In genomic region chr15:85534215-85534614, GRCm38 (mm10) we compare ENCODE assay signal across 16 mouse cellular contexts. TPM values are rescaled to one million over a fixed set of nuclear protein-coding genes. Genes with fewer than 3 reads are reported as not detected.
DNase-seq lines count a peak whose midpoint lies in the region; ATAC-seq and TF ChIP-seq lines count a peak whose summit lies in the region.
"Had no signal": no experiment of that assay in that cellular context is flagged by ENCODE, and none has a peak within 500 bp of the region (broad histone marks: within the 10 kb centered on the region; RNA-seq: fewer than 3 reads in every experiment).

No protein-coding gene starts in this region.

- no peaks in the 10 kb centered on the region for H3K36me3 ChIP-seq in stomach, embryonic 14.5 days (ENCODE audit: control insufficient read depth, insufficient read depth, low read length)
- H3K36me3 ChIP-seq: forebrain, embryonic 15.5 days had no signal

- H3K4me1 ChIP-seq in lung, adult 2 months (ENCODE audit: control insufficient read depth, insufficient read depth, low read length) = no peaks in the 10 kb centered on the region
- 0 out of 2 replicates have a peak, but pooled peaks cover 5% of the 10 kb centered on the region for H3K4me1 ChIP-seq in stomach, embryonic 14.5 days (ENCODE audit: control insufficient read depth, insufficient read depth, low read length)

- no peak for TF ChIP-seq CTCF in lung, adult 2 months (IDR thresholded peaks at IDR 0.05; ENCODE audit: insufficient read depth, low read length)

- DNase-seq in adrenal gland, adult 2 months = peak; percentile 10
- no peak for DNase-seq in adrenal gland, postnatal 36 days
- peak; percentile 58 for DNase-seq in ovary, adult 18-20 months (ENCODE audit: low spot score)
- DNase-seq in ovary, postnatal 10 days (ENCODE audit: low spot score) = no peak
- DNase-seq in lung, adult 2 months = peak; percentile 34
- no peak for DNase-seq in T-cell, adult 2 months (ENCODE audit: low spot score)
- DNase-seq in frontal cortex, adult 2 months (ENCODE audit: extremely low spot score in 1 of 2, low spot score in 1 of 2) = no peak
- DNase-seq: gastrocnemius, postnatal 36 days; heart, postnatal 4 days; right cerebral cortex, adult 18-20 months had no signal

- no peak for TF ChIP-seq POLR2A in lung, adult 2 months (IDR thresholded peaks at IDR 0.05; ENCODE audit: borderline replicate concordance, extremely low read depth, low read depth, low read length)

- WGBS in lung, adult 2 months = 53% methylated on average over 8 of the region's 8 CpGs
- WGBS in stomach, embryonic 14.5 days = 59% methylated on average over 8 of the region's 8 CpGs

- no peak overlapping the region for H3K9ac ChIP-seq in stomach, embryonic 14.5 days (replicated peaks; ENCODE audit: low read depth, low read length)
- H3K9ac ChIP-seq: forebrain, embryonic 15.5 days had no signal

- no peak overlapping the region for H3K4me3 ChIP-seq in lung, adult 2 months (replicated peaks; ENCODE audit: extremely low read depth, low read depth, low read length)
- no peak overlapping the region for H3K4me3 ChIP-seq in stomach, embryonic 14.5 days (ENCODE audit: low read depth, low read length)
- H3K4me3 ChIP-seq: forebrain, embryonic 15.5 days had no signal

- H3K27me3 ChIP-seq in stomach, embryonic 14.5 days (ENCODE audit: control insufficient read depth, insufficient read depth, low read length) = no peaks in the 10 kb centered on the region
- H3K27me3 ChIP-seq: forebrain, embryonic 15.5 days had no signal

- H3K27ac ChIP-seq in stomach, embryonic 14.5 days (ENCODE audit: low read length) = no peak overlapping the region
- H3K27ac ChIP-seq: forebrain, embryonic 15.5 days had no signal

- ATAC-seq in stomach, embryonic 14.5 days (ENCODE audit: insufficient number of reproducible peaks, insufficient read depth, low FRiP score, low read depth) = peak; percentile 34; the same call in 1 of the 2 replicates
- ATAC-seq: forebrain, embryonic 15.5 days had no signal

- no peak overlapping the region for H3K4me2 ChIP-seq in stomach, embryonic 14.5 days (replicated peaks; ENCODE audit: low read depth, low read length)
- H3K4me2 ChIP-seq: forebrain, embryonic 15.5 days had no signal

- no peaks in the 10 kb centered on the region for H3K9me3 ChIP-seq in stomach, embryonic 14.5 days (ENCODE audit: control insufficient read depth, low read depth, low read length)
- H3K9me3 ChIP-seq: forebrain, embryonic 15.5 days had no signal

RNA-seq across cellular contexts. Expression of gene 7530416G11Rik, which starts 31.2 kb away (rescaled TPM):
- not detected for total RNA-seq in adrenal gland, adult 2 months (2021)
- not detected in 2 replicates for polyA plus RNA-seq in adrenal gland, adult 2 months (2012; rRNA removed)
- total RNA-seq in adrenal gland, postnatal 36 days (2021) = not detected
- polyA plus RNA-seq in lung, adult 2 months (2012; rRNA removed) = not detected in 2 replicates
- not detected in 2 replicates for polyA plus RNA-seq in stomach, embryonic 14.5 days (2014; fragmentation: Nextera tagmentation; extraction: Ambion mirVana)
- 0.15 TPM in 1 of 2 replicates, not detected in the other for polyA plus RNA-seq in frontal cortex, adult 2 months (2012; rRNA removed)
- total RNA-seq: ES-E14; gastrocnemius, postnatal 36 days; heart, postnatal 4 days; layer of hippocampus, adult 18-20 months had no signal
- polyA plus RNA-seq: embryonic facial prominence, embryonic 11.5 days; limb, embryonic 11.5 days had no signal

RNA-seq across cellular contexts. Expression of gene Wnt7b, which starts 48.1 kb away (rescaled TPM):
- 1 to 10 TPM in 1 of 2 experiments, under 1 TPM in 1; 0.86 to 1.2 TPM for total RNA-seq in adrenal gland, adult 2 months (2021)
- 1.0 and 1.1 TPM in 2 replicates for polyA plus RNA-seq in adrenal gland, adult 2 months (2012; rRNA removed)
- total RNA-seq in adrenal gland, postnatal 36 days (2021) = under 1 TPM; 0.49 to 0.96 TPM
- 7.0 and 13.2 TPM in 2 replicates for polyA plus RNA-seq in lung, adult 2 months (2012; rRNA removed)
- polyA plus RNA-seq in stomach, embryonic 14.5 days (2014; fragmentation: Nextera tagmentation; extraction: Ambion mirVana) = 0.75 and 2.5 TPM in 2 replicates
- 25.2 and 38.7 TPM in 2 replicates for polyA plus RNA-seq in frontal cortex, adult 2 months (2012; rRNA removed)
- total RNA-seq: gastrocnemius, postnatal 36 days had no signal

Comparison
In these comparisons a context has a peak if more than half of its experiments do, and no peak if none do; other contexts are left out.
1. DNase-seq: peak in adrenal gland, adult 2 months (single experiment), ovary, adult 18-20 months (single experiment) and lung, adult 2 months (single experiment); none in adrenal gland, postnatal 36 days (0 of 2), ovary, postnatal 10 days (single experiment), T-cell, adult 2 months (single experiment) and frontal cortex, adult 2 months (0 of 2).